Mouse (Mus musculus) liver, embryonic 16.5 days (tissue): Measurements from ENCODE around the gene Cyfip1. TPM values are rescaled to one million over a fixed set of nuclear protein-coding genes. Genes with fewer than 3 reads are reported as not detected.

Experiments used
- ATAC-seq: fragments of 200-750 bp; cut with Nextera tagmentation; 2 replicates; pipeline ENCODE4 v1.8.0; 2017; ENCODE audit warnings: low read depth, mild to moderate bottlenecking, moderate number of reproducible peaks, moderate library complexity
- H3K27ac ChIP-seq: fragments of 300-500 bp; sonication (generic); 2 replicates; pipeline ENCODE4 v1.5.1; 2014; ENCODE audit warnings: mild to moderate bottlenecking, low read length
- H3K27me3 ChIP-seq: fragments of 300-500 bp; sonication (generic); 2 replicates; pipeline ENCODE4 v1.6.1; 2014; ENCODE audit warnings: low read depth, low read length, mixed read lengths; ENCODE audit not compliant: control insufficient read depth, insufficient read depth
- H3K36me3 ChIP-seq: fragments of 300-500 bp; sonication (generic); 2 replicates; pipeline ENCODE4 v1.6.1; 2014; ENCODE audit warnings: mild to moderate bottlenecking; ENCODE audit not compliant: control insufficient read depth, insufficient read depth
- H3K4me1 ChIP-seq: fragments of 300-500 bp; sonication (generic); 2 replicates; pipeline ENCODE4 v1.6.1; 2014; ENCODE audit warnings: low read depth, low read length, mixed read lengths; ENCODE audit not compliant: control insufficient read depth
- H3K4me2 ChIP-seq: fragments of 300-500 bp; sonication (generic); 2 replicates; pipeline ENCODE4 v1.6.1; 2014; ENCODE audit warnings: low read depth, low read length, mixed read lengths
- H3K4me3 ChIP-seq: fragments of 300-500 bp; sonication (generic); 2 replicates; pipeline ENCODE4 v1.5.1; 2014; ENCODE audit warnings: low read depth, mild to moderate bottlenecking, low read length
- H3K9ac ChIP-seq: fragments of 300-500 bp; sonication (generic); 2 replicates; pipeline ENCODE4 v1.6.1; 2014; ENCODE audit warnings: low read depth, low read length
- H3K9me3 ChIP-seq: fragments of 300-500 bp; sonication (generic); replicated peaks from 2 replicates; pipeline ENCODE4 v1.6.1; 2016; ENCODE audit warnings: low read length; ENCODE audit not compliant: control insufficient read depth
- WGBS: fragments of 180-500 bp; shearing (Covaris S2); extraction: QIAGEN DNeasy Blood & Tissue Kit; methylation state at CpG from one replicate; pipeline ENCODE4 v1.1.7; 2014; ENCODE audit not compliant: insufficient replicate concordance; 5-methylcytosine and 5-hydroxymethylcytosine counted together
- polyA plus RNA-seq: library from polyadenylated mRNA; unstranded; fragments of >200 nt; fragmentation: Nextera tagmentation; extraction: Ambion mirVana; gene quantifications from 2 replicates; pipeline ENCODE4 v1.2.1, GENCODE M21; 2015

Cyfip1 gene
- polyA plus RNA-seq, 1 experiment from 2014 or later, result 17.5 TPM

GRCm38 (mm10) chr7:55871476-55871875 lies 29.9 kb downstream of the Cyfip1 start:
- no peak for ATAC-seq
- WGBS, result 54% methylated on average over 5 of the region's 5 CpGs

GRCm38 (mm10) chr7:55874703-55875102 lies 33.2 kb downstream of the Cyfip1 start:
- H3K4me1 ChIP-seq, result no peaks in the 10 kb centered on the region
- WGBS, result 66% methylated on average over 7 of the region's 7 CpGs

More at GRCm38 (mm10) chr7:55871476-55871875, 29.9 kb downstream of the Cyfip1 start:
- H3K27me3 ChIP-seq, result no peaks in the 10 kb centered on the region
- no peaks in the 10 kb centered on the region for H3K4me1 ChIP-seq
- no peaks in the 10 kb centered on the region for H3K36me3 ChIP-seq
- H3K4me2 ChIP-seq, result no peak overlapping the region
- H3K9me3 ChIP-seq, result no peaks in the 10 kb centered on the region
- H3K4me3 ChIP-seq, result no peak overlapping the region
- H3K27ac ChIP-seq, result no peak overlapping the region
- no peak overlapping the region for H3K9ac ChIP-seq

GRCm38 (mm10) chr7:55877721-55878120 lies 36.2 kb downstream of the Cyfip1 start:
- whole genome bisulfite sequencing, result 76% methylated on average over 10 of the region's 10 CpGs
- no peaks in the 10 kb centered on the region; the same call in 1 of the 2 replicates for H3K36me3 ChIP-seq
- no peak for ATAC-seq
- no peak overlapping the region for H3K27ac ChIP-seq
- H3K9ac ChIP-seq, result no peak overlapping the region
- no peak overlapping the region for H3K4me3 ChIP-seq
- H3K4me2 ChIP-seq, result no peak overlapping the region
- no peaks in the 10 kb centered on the region for H3K4me1 ChIP-seq
- no peaks in the 10 kb centered on the region for H3K9me3 ChIP-seq
- no peaks in the 10 kb centered on the region for H3K27me3 ChIP-seq

More at GRCm38 (mm10) chr7:55874703-55875102, 33.2 kb downstream of the Cyfip1 start:
- Histone ChIP-seq H3K27me3 (no peaks in the 10 kb centered on the region), H3K9ac (no peak overlapping the region), H3K4me2 (no peak overlapping the region), H3K9me3 (no peaks in the 10 kb centered on the region), H3K27ac (no peak overlapping the region), H3K36me3 (no peaks in the 10 kb centered on the region; the same call in 1 of the 2 replicates), H3K4me3 (no peak overlapping the region)
- no peak for ATAC-seq

GRCm38 (mm10) chr7:55880882-55881281 lies 39.3 kb downstream of the Cyfip1 start:
- ATAC-seq, result no peak

GRCm38 (mm10) chr7:55888603-55889002 lies 47.1 kb downstream of the Cyfip1 start:
- ATAC-seq, result no peak
- Histone ChIP-seq H3K27me3 (no peaks in the 10 kb centered on the region), H3K36me3 (no peaks in the 10 kb centered on the region; the same call in 1 of the 2 replicates), H3K9ac (no peak overlapping the region), H3K27ac (no peak overlapping the region), H3K4me2 (no peak overlapping the region), H3K9me3 (no peaks in the 10 kb centered on the region), H3K4me1 (no peaks in the 10 kb centered on the region), H3K4me3 (no peak overlapping the region)
- 56% methylated on average over 4 of the region's 4 CpGs for WGBS

More at GRCm38 (mm10) chr7:55880882-55881281, 39.3 kb downstream of the Cyfip1 start:
- no peaks in the 10 kb centered on the region for H3K4me1 ChIP-seq
- no peaks in the 10 kb centered on the region for H3K27me3 ChIP-seq
- H3K36me3 ChIP-seq, result no peaks in the 10 kb centered on the region; the same call in 1 of the 2 replicates
- H3K9ac ChIP-seq, result no peak overlapping the region
- no peaks in the 10 kb centered on the region for H3K9me3 ChIP-seq
- no peak overlapping the region for H3K4me3 ChIP-seq
- 72% methylated on average over 9 of the region's 9 CpGs for WGBS
- no peak overlapping the region for H3K27ac ChIP-seq
- no peak overlapping the region for H3K4me2 ChIP-seq

GRCm38 (mm10) chr7:55889996-55890395 lies 48.5 kb downstream of the Cyfip1 start:
- Histone ChIP-seq H3K4me3 (no peak overlapping the region), H3K9ac (no peak overlapping the region), H3K4me1 (no peaks in the 10 kb centered on the region), H3K36me3 (no peaks in the 10 kb centered on the region; the same call in 1 of the 2 replicates), H3K27me3 (no peaks in the 10 kb centered on the region), H3K4me2 (no peak overlapping the region), H3K27ac (no peak overlapping the region), H3K9me3 (no peaks in the 10 kb centered on the region)
- WGBS, result 58% methylated on average over 4 of the region's 4 CpGs
- no peak for ATAC-seq

- no peaks in the 10 kb centered on the region for H3K4me1 ChIP-seq
- H3K9me3 ChIP-seq, result no peaks in the 10 kb centered on the region
- no peak overlapping the region for H3K27ac ChIP-seq
- no peak overlapping the region for H3K4me2 ChIP-seq
- H3K36me3 ChIP-seq, result no peaks in the 10 kb centered on the region; the same call in 1 of the 2 replicates
- H3K27me3 ChIP-seq, result no peaks in the 10 kb centered on the region
- no peak overlapping the region for H3K4me3 ChIP-seq
- ATAC-seq, result no peak
- H3K9ac ChIP-seq, result no peak overlapping the region
Observed at GRCm38 (mm10) chr7:55890731-55891130, 49.2 kb downstream of the Cyfip1 start.

- ATAC-seq, result no peak
- no peak overlapping the region for H3K9ac ChIP-seq
- H3K27me3 ChIP-seq, result no peaks in the 10 kb centered on the region
- H3K27ac ChIP-seq, result no peak overlapping the region
- H3K4me3 ChIP-seq, result no peak overlapping the region
- H3K4me2 ChIP-seq, result no peak overlapping the region
- no peaks in the 10 kb centered on the region for H3K9me3 ChIP-seq
- 79% methylated on average over 11 of the region's 11 CpGs for WGBS
- no peaks in the 10 kb centered on the region for H3K4me1 ChIP-seq
- peaks cover 2% of the 10 kb centered on the region; the same call in 1 of the 2 replicates for H3K36me3 ChIP-seq
Observed at GRCm38 (mm10) chr7:55891797-55892196, 50.3 kb downstream of the Cyfip1 start.

- Histone ChIP-seq H3K9me3 (no peaks in the 10 kb centered on the region), H3K4me2 (no peak overlapping the region), H3K27ac (no peak overlapping the region), H3K27me3 (no peaks in the 10 kb centered on the region), H3K9ac (no peak overlapping the region), H3K36me3 (peaks cover 11% of the 10 kb centered on the region), H3K4me3 (no peak overlapping the region), H3K4me1 (no peaks in the 10 kb centered on the region)
- 56% methylated on average over 5 of the region's 5 CpGs for WGBS
- ATAC-seq, result no peak
Observed at GRCm38 (mm10) chr7:55903766-55904165, 62.2 kb downstream of the Cyfip1 start.
